Mouse (Mus musculus): ENCODE results near the gene Dlgap4. TPM values are rescaled to one million over a fixed set of nuclear protein-coding genes. Genes with fewer than 3 reads are reported as not detected.

Dlgap4 gene
- polyA plus RNA-seq, 1 experiment, result 72.1 TPM

DNA sequence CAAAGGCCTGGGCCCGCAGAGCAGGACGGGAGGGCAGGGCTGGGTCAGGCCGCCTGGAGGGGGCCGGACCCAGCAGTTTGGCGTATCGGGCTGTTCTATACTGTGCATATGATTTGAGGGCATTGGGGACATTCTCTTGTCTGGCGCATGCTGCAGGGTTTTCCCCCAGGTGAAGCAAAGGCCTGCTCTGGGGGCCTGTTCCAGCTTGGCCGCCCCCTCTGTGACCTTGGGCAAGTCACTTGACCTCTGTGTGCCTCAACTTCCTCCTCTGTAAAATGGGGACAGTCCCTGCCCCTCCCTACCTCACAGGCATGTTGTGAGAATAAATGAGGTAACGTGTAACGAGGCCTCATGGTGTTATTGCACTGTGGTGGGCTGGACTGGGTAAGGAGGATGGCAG is 150.5 kb downstream of the Dlgap4 start:
- Histone ChIP-seq H3K4me3 (ENCODE audit: insufficient read depth, low read length) (no peak overlapping the region), H3K27ac (ENCODE audit: insufficient read depth, low read depth, low read length) (no peak overlapping the region), H3K4me1 (ENCODE audit: control insufficient read depth, insufficient read depth, low read length) (no peaks in the 10 kb centered on the region)
- TF ChIP-seq POLR2A (IDR thresholded peaks at IDR 0.05; ENCODE audit: borderline replicate concordance, low read depth, low read length) (no peak), CTCF (IDR thresholded peaks at IDR 0.05; ENCODE audit: low read depth, low read length) (no peak)

DNA sequence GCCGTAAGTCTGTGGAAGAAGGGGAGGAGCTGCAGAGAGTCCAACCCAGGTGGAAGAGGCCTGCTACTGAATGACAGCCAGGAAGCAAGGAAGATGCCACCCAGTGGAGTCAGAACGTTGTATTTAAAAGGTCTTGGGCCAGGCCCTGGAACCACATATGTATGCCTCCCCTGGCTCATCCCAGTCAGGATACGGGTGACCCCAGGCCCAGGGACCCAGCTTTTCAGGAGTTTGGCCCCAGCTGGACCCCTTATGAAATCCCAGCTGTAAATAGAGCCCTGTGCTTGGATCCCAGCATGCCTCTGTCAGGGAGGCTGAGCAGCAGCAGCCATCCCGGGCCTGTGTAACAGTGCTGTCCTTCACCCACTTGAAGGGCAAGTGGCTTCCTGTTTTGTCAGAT is 151.2 kb downstream of the Dlgap4 start:
- H3K27ac ChIP-seq (ENCODE audit: insufficient read depth, low read depth, low read length), result no peak overlapping the region
- H3K4me3 ChIP-seq (ENCODE audit: insufficient read depth, low read length), result no peak overlapping the region
- no peak for TF ChIP-seq CTCF (IDR thresholded peaks at IDR 0.05; ENCODE audit: low read depth, low read length)
- TF ChIP-seq POLR2A (IDR thresholded peaks at IDR 0.05; ENCODE audit: borderline replicate concordance, low read depth, low read length), result no peak
- H3K4me1 ChIP-seq (ENCODE audit: control insufficient read depth, insufficient read depth, low read length), result no peaks in the 10 kb centered on the region

- H3K4me3 ChIP-seq (ENCODE audit: insufficient read depth, low read length), result no peak overlapping the region
- H3K4me1 ChIP-seq (ENCODE audit: control insufficient read depth, insufficient read depth, low read length), result no peaks in the 10 kb centered on the region
- no peak overlapping the region for H3K27ac ChIP-seq (ENCODE audit: insufficient read depth, low read depth, low read length)
- no peak for TF ChIP-seq CTCF (IDR thresholded peaks at IDR 0.05; ENCODE audit: low read depth, low read length)
- TF ChIP-seq POLR2A (IDR thresholded peaks at IDR 0.05; ENCODE audit: borderline replicate concordance, low read depth, low read length), result no peak
These were observed 152.1 kb downstream of the Dlgap4 start for GRCm38 (mm10) chr2:156765593-156765992.

- no peak overlapping the region for H3K27ac ChIP-seq (ENCODE audit: insufficient read depth, low read depth, low read length)
- H3K4me3 ChIP-seq (ENCODE audit: insufficient read depth, low read length), result no peak overlapping the region
- no peaks in the 10 kb centered on the region for H3K4me1 ChIP-seq (ENCODE audit: control insufficient read depth, insufficient read depth, low read length)
- TF ChIP-seq POLR2A (IDR thresholded peaks at IDR 0.05; ENCODE audit: borderline replicate concordance, low read depth, low read length), result no peak
- TF ChIP-seq CTCF (IDR thresholded peaks at IDR 0.05; ENCODE audit: low read depth, low read length), result no peak
These were observed 152.9 kb downstream of the Dlgap4 start for GRCm38 (mm10) chr2:156766227-156767019.

GRCm38 (mm10) chr2:156767108-156767507 is 153.6 kb downstream of the Dlgap4 start:
- no peaks in the 10 kb centered on the region for H3K4me1 ChIP-seq (ENCODE audit: control insufficient read depth, insufficient read depth, low read length)
- no peak overlapping the region for H3K4me3 ChIP-seq (ENCODE audit: insufficient read depth, low read length)
- TF ChIP-seq POLR2A (IDR thresholded peaks at IDR 0.05; ENCODE audit: borderline replicate concordance, low read depth, low read length), result no peak
- TF ChIP-seq CTCF (IDR thresholded peaks at IDR 0.05; ENCODE audit: low read depth, low read length), result no peak
- no peak overlapping the region for H3K27ac ChIP-seq (ENCODE audit: insufficient read depth, low read depth, low read length)

- no peak overlapping the region for H3K4me3 ChIP-seq (ENCODE audit: insufficient read depth, low read length)
- H3K27ac ChIP-seq (ENCODE audit: insufficient read depth, low read depth, low read length), result no peak overlapping the region
- TF ChIP-seq CTCF (IDR thresholded peaks at IDR 0.05; ENCODE audit: low read depth, low read length) (no peak), POLR2A (IDR thresholded peaks at IDR 0.05; ENCODE audit: borderline replicate concordance, low read depth, low read length) (no peak)
- no peaks in the 10 kb centered on the region for H3K4me1 ChIP-seq (ENCODE audit: control insufficient read depth, insufficient read depth, low read length)
These were observed 155.8 kb downstream of the Dlgap4 start for GRCm38 (mm10) chr2:156769274-156769673.

GRCm38 (mm10) chr2:156773470-156773869 is 160.0 kb downstream of the Dlgap4 start:
- Histone ChIP-seq H3K27ac (ENCODE audit: insufficient read depth, low read depth, low read length) (no peak overlapping the region), H3K4me1 (ENCODE audit: control insufficient read depth, insufficient read depth, low read length) (no peaks in the 10 kb centered on the region), H3K4me3 (ENCODE audit: insufficient read depth, low read length) (no peak overlapping the region)
- TF ChIP-seq POLR2A (IDR thresholded peaks at IDR 0.05; ENCODE audit: borderline replicate concordance, low read depth, low read length) (no peak), CTCF (IDR thresholded peaks at IDR 0.05; ENCODE audit: low read depth, low read length) (no peak)

GRCm38 (mm10) chr2:156774035-156774737 is 160.7 kb downstream of the Dlgap4 start:
- TF ChIP-seq CTCF (IDR thresholded peaks at IDR 0.05; ENCODE audit: low read depth, low read length), result no peak
- no peak for TF ChIP-seq POLR2A (IDR thresholded peaks at IDR 0.05; ENCODE audit: borderline replicate concordance, low read depth, low read length)
- no peak overlapping the region for H3K4me3 ChIP-seq (ENCODE audit: insufficient read depth, low read length)
- no peaks in the 10 kb centered on the region for H3K4me1 ChIP-seq (ENCODE audit: control insufficient read depth, insufficient read depth, low read length)
- no peak overlapping the region for H3K27ac ChIP-seq (ENCODE audit: insufficient read depth, low read depth, low read length)

DNA sequence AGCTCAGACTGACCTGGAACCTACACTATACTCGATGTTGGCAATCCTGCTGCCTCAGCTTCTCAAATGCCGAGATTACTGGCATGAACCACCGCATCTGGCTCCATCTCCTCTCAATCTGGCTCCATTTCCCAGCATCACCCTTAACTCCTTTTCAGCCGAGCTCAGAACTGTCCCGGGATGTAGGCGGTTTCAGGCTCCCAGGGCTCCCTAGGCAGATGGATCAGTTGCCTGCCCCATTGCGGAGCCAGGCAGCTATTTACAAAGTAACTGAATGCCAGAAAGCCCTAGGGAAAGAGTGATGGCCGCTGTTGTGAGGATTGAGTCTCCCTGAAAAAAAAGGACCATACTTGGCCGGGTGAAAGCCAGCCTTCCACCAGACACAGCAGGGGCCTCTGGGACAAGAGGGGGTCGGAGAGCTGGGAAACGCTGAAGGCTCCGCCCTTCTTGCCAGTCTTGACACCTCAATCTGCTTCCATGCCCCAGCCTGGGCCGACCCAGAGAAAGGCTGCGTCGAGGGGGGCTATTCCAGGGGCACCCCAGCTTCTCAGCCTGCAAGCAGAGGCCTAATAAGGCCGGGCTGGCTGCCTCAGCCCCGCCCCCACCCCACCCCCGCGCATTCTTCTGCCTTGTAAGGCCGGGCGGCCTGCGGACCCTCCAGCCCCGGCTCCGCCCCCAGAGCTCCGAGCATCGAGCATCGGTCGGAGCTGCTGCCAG is 161.4 kb downstream of the Dlgap4 start, which contains the start of gene Myl9:
Gene Myl9, plus strand, starts transcription at position 683 of the 717 bp plus-strand sequence.
- Histone ChIP-seq H3K4me1 (ENCODE audit: control insufficient read depth, insufficient read depth, low read length) (no peaks in the 10 kb centered on the region), H3K27ac (ENCODE audit: insufficient read depth, low read depth, low read length) (no peak within 1 kb of the TSS), H3K4me3 (ENCODE audit: insufficient read depth, low read length) (no peak within 1 kb of the TSS)

More for the DNA sequence above, 161.4 kb downstream of the Dlgap4 start, which contains the start of gene Myl9:
- TF ChIP-seq POLR2A (IDR thresholded peaks at IDR 0.05; ENCODE audit: borderline replicate concordance, low read depth, low read length) (no peak), CTCF (IDR thresholded peaks at IDR 0.05; ENCODE audit: low read depth, low read length) (no peak)
